Mouse (Mus musculus) adrenal gland, adult 18-20 months (tissue): ENCODE results near the gene Zfp488. TPM values are rescaled to one million over a fixed set of nuclear protein-coding genes. Genes with fewer than 3 reads are reported as not detected.

ENCODE experiments used
- DNase-seq, 2 experiments: peaks; one replicate each; pipeline ENCODE4 v3.0.0; 2021 to 2022; ENCODE audit warnings: low spot score in 2 of 2
- total RNA-seq, 2 experiments: library from RNA; stranded (reverse); gene quantifications; 1 replicate in 1 of 2; 2 replicates in 1 of 2; pipeline ENCODE4 v1.2.3; 2021

Gene Zfp488
- total RNA-seq, 2 experiments from 2014 or later: not detected

DNA sequence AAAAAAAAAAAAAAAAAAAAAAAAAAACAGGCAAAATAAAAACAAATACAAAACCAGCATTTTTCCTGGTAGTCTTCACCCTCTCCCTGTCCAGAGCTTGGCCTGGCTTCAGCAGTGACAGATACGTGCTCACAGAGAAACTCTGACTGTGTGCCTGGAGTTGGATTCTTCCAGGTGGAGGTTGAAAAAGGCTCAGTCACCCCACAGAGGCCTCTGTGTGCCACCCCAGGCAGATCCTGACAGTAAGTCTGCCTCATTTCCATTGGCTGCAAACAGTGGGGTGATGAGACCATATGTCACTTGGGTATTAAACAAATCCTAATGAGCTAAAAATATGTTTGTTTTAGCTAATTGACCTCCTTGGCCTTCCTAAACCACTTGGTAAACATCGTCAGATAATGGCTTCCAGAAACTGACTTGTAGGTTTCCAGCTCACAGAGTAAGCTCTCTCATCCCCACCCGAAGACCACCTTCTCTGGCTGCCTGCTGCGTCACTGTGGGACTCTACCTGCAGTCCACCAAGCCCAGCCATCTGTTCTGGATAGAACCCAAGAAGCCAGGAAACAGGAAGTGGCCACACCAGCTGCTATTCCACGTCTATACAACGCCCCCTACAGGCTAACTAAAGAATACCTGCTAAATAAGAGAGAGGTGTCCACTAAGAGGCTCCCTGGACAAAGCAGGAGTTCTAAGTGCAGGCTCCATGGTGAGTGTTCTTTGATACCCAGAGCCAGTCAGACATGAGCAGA lies 26.2 kb downstream of the Zfp488 start:
- no peak for DNase-seq

DNA sequence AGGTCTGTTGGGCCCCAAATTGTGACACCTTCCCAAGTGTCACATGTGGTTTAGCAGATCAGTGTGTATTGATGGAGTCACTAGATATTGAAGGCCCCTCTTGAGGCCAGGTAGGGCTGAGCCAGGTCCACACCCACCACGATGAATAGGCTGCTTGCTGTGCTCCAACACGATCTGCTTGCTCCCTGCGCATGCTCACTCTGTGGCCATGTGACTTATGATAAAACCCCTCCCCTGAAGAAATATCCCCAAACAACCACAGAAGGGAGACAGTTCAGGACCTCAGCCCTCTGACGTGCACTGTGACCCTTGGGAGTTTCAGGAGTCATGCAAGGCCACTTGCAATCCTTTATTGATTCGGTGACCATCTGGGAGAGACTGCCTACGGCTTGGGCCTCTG lies 32.4 kb downstream of the Zfp488 start:
- DNase-seq: no peak

DNA sequence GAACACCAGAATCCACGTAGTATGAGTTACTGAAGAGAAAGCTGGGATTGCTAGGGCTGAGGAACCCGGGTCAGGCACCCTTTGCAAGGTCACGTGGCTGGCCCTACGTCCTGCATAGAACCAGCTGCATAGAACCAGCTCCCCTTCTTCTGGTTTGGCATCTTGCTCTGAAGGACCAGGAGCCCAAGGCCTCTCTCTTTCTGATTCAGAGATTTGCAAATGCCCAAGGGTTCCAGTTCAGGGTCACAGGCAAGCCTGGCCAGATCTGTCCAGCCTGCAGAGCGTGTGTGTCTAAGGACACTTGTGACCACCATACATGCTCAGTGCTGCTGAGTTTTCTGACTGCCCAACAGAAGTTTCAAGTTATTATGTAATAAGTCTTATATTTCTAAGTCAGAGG lies 36.3 kb downstream of the Zfp488 start:
- DNase-seq: peak in 1 of 2 experiments; percentile 30

DNA sequence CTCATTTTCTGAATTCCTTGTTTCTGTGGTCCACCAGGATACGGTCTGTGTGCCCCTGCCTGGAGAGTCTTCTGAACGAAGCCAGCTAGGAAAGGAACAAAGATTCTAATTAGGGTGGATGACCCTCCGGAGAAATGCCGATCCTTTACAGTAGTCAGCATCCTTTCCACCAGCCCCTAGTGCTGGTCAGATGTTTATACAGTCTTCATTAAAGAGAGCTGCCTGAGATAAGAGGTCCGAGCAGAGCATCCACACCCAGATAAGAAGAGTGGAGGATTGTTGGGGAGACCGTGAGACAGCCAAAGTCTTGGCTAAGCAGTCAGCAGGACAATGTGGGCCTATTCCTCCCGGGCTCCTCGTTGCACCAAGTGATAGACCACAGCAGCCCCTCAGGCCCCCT lies 37.8 kb downstream of the Zfp488 start, which contains the start of gene Gdf2:
Gene Gdf2 (plus strand): TSS at position 301 of the 400 bp plus-strand sequence.
- DNase-seq: no peak

GRCm38 (mm10) chr14:33939117-33939516 lies 39.4 kb downstream of the Zfp488 start:
- DNase-seq: peak; percentile 60 to 66

DNA sequence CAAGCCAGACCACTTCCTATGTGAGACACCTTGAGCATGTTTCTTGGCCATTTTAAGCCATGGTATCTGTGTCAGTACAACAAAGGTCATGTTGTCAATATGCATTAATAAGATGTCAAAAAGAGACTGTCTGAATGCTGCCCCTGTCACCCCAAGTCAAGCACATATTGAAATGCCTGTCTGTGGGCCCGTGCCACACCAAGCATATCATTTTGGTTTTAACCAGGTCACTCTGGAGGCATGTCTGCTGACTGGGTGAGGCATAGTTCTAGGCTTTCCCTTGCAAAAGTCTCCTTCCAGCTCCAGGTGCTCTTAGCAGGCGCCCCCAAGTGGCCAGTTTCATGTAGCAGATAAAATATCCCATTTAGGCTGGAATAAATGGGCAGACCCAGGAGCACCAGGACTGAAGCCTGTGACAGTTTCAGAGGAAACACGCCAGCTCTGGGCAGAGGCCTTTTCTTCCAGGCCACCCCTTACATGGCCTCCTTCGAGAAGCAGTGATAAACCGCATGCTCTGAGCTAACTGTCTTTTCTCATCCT lies 44.7 kb downstream of the Zfp488 start:
- peak; percentile 39 to 57 for DNase-seq

- peak; percentile 66 to 74 for DNase-seq
Observed at GRCm38 (mm10) chr14:33932935-33933703, 45.4 kb downstream of the Zfp488 start.

DNA sequence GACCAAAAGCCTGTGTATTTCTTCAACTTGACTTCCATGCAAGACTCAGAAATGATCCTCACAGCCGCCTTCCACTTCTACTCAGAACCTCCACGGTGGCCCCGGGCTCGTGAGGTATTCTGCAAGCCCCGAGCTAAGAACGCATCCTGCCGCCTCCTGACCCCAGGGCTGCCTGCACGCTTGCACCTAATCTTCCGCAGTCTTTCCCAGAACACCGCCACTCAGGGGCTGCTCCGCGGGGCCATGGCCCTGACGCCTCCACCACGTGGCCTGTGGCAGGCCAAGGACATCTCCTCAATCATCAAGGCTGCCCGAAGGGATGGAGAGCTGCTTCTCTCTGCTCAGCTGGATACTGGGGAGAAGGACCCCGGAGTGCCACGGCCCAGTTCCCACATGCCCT lies 46.7 kb downstream of the Zfp488 start:
- no peak for DNase-seq

DNA sequence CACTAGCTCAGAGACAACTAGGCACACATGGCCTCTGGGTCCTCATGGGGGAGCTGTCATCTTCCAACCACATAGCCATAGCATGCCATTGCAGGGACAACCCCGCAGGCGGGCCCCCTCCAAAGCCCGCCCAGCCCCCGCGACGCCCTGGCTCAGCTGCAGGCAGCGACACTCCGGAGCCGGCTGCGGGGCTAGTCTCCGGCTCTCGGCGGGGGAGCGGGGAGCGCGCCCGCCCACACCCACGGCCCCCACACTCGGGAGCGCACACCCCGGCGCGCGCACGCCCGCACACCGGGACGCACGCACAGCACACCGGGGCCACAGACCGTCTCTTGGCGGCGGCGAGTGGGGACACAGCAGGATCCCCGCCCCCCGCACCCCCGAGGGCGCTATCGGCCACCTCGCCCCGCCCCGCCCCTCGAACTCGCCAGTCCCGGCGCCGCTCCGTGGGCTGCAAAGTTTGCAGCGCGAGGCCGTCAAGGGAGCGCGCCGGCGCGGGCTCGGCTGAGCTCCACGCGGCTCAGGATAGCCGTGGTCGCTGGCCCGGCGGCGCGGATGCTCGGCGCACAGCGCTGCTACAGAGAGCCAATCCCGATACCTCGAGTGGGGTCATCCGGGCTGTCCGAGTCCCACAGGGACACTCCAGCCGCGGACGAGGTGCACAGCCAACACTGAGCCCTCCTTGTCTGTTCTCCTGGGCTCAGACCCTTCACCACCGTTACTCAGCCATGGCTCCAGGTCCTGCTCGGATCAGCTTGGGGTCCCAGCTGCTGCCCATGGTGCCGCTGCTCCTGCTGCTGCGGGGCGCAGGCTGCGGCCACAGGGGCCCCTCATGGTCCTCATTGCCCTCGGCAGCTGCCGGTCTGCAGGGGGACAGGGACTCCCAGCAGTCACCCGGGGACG lies 55.1 kb downstream of the Zfp488 start, which contains the start of gene Gdf10:
Gene Gdf10 (plus strand): TSS at position 420 of the 903 bp plus-strand sequence.
- peak in 1 of 2 experiments; percentile 52 for DNase-seq

- DNase-seq: no peak
Observed at GRCm38 (mm10) chr14:33922771-33923167, 55.8 kb downstream of the Zfp488 start.

DNA sequence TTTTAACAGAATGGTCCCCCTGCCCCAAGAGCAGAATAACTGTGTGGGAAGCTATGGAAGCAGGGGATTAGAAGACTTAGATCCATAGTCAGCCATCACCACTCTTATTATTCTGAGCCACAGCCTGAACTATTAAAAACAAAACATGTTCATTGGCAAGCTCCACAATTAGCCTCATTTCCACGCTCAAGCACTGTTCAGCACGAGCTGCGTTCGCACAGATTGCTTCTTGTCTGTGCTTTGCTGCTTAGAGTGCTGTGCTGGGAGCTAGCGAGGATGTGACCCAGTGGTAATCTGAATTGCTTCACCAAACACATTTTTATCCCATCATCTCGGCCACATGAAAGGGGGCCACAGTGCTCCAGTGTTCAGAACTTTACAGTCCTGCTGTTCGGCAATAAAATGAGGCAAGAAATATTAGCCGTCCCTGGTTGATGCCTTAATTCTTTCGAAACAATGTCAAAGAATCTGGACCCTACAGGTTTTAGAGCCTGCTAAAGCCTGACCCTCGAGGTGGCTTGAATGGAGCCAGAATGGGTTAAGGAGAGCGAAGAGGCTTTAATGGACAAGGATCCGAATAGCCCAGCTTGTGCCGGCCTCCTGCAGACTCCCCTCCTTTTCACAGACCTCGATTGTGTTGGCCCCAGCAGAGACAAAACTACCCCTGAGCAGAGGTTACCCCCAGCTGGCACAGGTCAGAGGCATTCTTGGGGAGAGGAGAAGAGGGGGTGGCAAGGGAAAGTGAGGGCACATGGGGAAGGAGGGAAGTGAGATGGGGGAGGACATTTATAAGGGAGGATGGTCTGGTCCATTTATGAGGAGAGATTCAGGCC lies 57.6 kb downstream of the Zfp488 start:
- no peak for DNase-seq

Other genes starting within 250 kb of the Zfp488 start
- 10 to 100 TPM in 1 of 2 experiments, 1 to 10 TPM in 1; 7.2 to 10.6 TPM for gene Gdf10, start 55.2 kb downstream of the Zfp488 start, total RNA-seq
- under 1 TPM in 1 of 2 experiments, not detected in 1; 0.10 TPM for gene Gdf2, start 37.7 kb downstream of the Zfp488 start, total RNA-seq
- gene Rbp3, start 24.8 kb downstream of the Zfp488 start, total RNA-seq: not detected
- not detected for gene Gm30083, start 36.4 kb upstream of the Zfp488 start, total RNA-seq
- gene Gm5460, start 38.0 kb upstream of the Zfp488 start, total RNA-seq: under 1 TPM; 0.26 to 0.40 TPM
- gene Antxrl, start 73.9 kb upstream of the Zfp488 start, total RNA-seq: not detected
- 1 to 10 TPM; 2.3 to 2.7 TPM for gene Anxa8, start 107.2 kb upstream of the Zfp488 start, total RNA-seq
- gene A630023A22Rik, start 124.0 kb upstream of the Zfp488 start, total RNA-seq: not detected
- under 1 TPM in 1 of 2 experiments, not detected in 1; 0.10 TPM for gene Npy4r, start 173.7 kb upstream of the Zfp488 start, total RNA-seq
- gene Gprin2, start 222.9 kb upstream of the Zfp488 start, total RNA-seq: 1 to 10 TPM in 1 of 2 experiments, under 1 TPM in 1; 0.83 to 1.3 TPM
- gene Syt15, start 240.8 kb upstream of the Zfp488 start, total RNA-seq: under 1 TPM; 0.16 to 0.27 TPM